Mouse (Mus musculus) urinary bladder, postnatal 10 days (tissue): Measurements from ENCODE around the gene P2rx1.

Source experiments
- DNase-seq: peaks from one replicate; pipeline ENCODE4 v3.0.0; 2022; ENCODE audit warnings: low spot score

P2rx1 gene

GRCm38 (mm10) chr11:73023099-73023498, 24.2 kb downstream of the P2rx1 start:
- no peak for DNase-seq

- no peak for DNase-seq
These were observed 24.9 kb downstream of the P2rx1 start for GRCm38 (mm10) chr11:73023827-73024226.

GRCm38 (mm10) chr11:73024236-73024904, 25.5 kb downstream of the P2rx1 start:
- DNase-seq, result no peak

GRCm38 (mm10) chr11:73026961-73027360, 28.1 kb downstream of the P2rx1 start:
- no peak for DNase-seq

GRCm38 (mm10) chr11:73030821-73031498, 32.1 kb downstream of the P2rx1 start:
- DNase-seq, result no peak

- no peak for DNase-seq
These were observed 32.6 kb downstream of the P2rx1 start for GRCm38 (mm10) chr11:73031536-73031935.

GRCm38 (mm10) chr11:73036077-73036476, 37.2 kb downstream of the P2rx1 start:
- no peak for DNase-seq

GRCm38 (mm10) chr11:73036889-73037288, 38.0 kb downstream of the P2rx1 start:
- DNase-seq, result no peak

- DNase-seq, result no peak
These were observed 38.8 kb downstream of the P2rx1 start for GRCm38 (mm10) chr11:73037691-73038090.

GRCm38 (mm10) chr11:73039102-73039799, 40.3 kb downstream of the P2rx1 start:
- no peak for DNase-seq

- no peak for DNase-seq
These were observed 45.4 kb downstream of the P2rx1 start for GRCm38 (mm10) chr11:73044229-73044755.

GRCm38 (mm10) chr11:73044789-73045188, 45.9 kb downstream of the P2rx1 start:
- DNase-seq, result no peak

- peak; percentile 78 for DNase-seq
These were observed 48.7 kb downstream of the P2rx1 start, which contains the start of gene Ncbp3 for GRCm38 (mm10) chr11:73047542-73047996. Gene Ncbp3, plus strand, starts transcription at chr11:73047783.

GRCm38 (mm10) chr11:73048030-73048876, 49.4 kb downstream of the P2rx1 start:
- no peak for DNase-seq

- DNase-seq, result no peak
These were observed 50.4 kb downstream of the P2rx1 start for GRCm38 (mm10) chr11:73049335-73049734.

GRCm38 (mm10) chr11:73052795-73053194, 53.9 kb downstream of the P2rx1 start:
- DNase-seq, result no peak

GRCm38 (mm10) chr11:73057701-73058100, 58.8 kb downstream of the P2rx1 start:
- no peak for DNase-seq

GRCm38 (mm10) chr11:73059630-73060029, 60.7 kb downstream of the P2rx1 start:
- DNase-seq, result no peak

GRCm38 (mm10) chr11:73061413-73061812, 62.5 kb downstream of the P2rx1 start:
- no peak for DNase-seq
